Mouse (Mus musculus) mature B cell (primary cell): ENCODE measurements around the gene Sort1.

Experiments used
- in situ Hi-C: fragments of 300-500 bp; cut with MboI; formaldehyde crosslinking; loops from 2 replicates; pipeline ENCODE4 v1.14.3; 2019

Sort1 gene

GRCm38 (mm10) chr3:108295379-108296219 is 11.7 kb downstream of the Sort1 start:
- in situ Hi-C loops: no loop called here

GRCm38 (mm10) chr3:108296220-108297049 is 12.6 kb downstream of the Sort1 start:
- in situ Hi-C loops: no loop called here

DNA sequence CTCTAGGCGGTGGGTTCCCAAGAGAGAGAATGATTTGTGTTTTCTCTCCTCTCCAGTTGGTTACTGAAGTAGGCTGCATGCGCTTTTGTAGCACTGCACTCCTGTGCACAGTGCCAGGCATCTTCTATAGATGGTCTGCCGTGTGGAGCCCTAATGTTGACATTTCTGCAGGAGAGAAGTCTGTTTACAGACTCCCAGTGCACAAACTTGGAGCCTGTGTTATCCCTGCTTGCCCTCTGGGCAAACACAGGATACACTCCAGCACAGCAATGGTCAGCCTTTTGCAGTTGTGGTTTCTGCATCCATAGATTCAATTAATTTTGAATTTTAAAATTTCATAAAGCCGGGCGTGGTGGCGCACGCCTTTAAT is 13.2 kb downstream of the Sort1 start:
- in situ Hi-C loops: no loop called here

- in situ Hi-C loops: no loop called here
Measured at GRCm38 (mm10) chr3:108297603-108298553, 14.0 kb downstream of the Sort1 start.

DNA sequence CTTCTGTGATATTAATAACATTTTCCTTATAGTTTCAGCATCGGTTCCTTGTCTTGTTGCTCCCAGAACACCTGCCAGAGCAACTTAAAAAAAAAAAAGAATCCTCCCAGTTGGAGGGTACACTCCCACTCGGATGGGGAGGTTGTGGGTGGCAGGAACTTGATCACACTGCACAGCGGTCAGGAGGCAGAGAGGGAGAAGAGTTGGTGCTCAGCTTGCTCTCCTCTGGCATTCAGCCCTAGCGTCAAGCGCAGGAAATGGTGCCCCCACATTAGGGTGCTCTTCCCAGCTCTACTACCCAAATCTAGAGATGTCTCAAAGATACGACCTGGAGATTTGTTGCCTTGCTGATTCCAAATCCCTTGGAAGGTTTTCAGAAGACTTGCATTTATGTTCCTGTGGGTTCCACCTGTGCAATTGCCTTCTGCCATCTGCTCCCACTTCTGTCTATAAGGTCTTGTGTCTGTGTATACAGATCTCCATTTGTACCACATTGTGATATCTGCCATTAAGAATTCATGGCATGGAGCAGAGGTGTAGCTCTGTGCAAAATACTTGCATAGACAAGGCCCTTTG is 16.7 kb downstream of the Sort1 start:
- in situ Hi-C loops: no loop called here

DNA sequence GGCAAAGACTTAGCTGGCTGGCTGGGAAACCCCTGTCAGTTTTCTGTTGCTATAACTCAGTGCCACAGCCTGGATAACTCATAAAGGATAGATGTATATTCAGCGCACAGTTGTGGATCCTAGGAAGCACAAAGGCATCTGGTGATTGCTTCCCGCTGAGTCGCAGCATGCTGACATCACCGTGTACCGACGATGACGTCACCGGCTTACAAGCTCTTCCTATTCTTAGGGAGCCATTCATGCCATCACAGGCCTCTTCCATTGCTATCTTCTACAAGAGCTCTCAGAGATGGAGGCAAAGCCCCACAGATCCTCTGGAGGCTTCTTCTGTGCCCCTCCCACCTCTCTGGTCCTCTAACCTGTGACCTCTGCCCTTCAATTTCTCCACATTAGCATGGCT is 19.8 kb downstream of the Sort1 start:
- in situ Hi-C loops: no loop called here

DNA sequence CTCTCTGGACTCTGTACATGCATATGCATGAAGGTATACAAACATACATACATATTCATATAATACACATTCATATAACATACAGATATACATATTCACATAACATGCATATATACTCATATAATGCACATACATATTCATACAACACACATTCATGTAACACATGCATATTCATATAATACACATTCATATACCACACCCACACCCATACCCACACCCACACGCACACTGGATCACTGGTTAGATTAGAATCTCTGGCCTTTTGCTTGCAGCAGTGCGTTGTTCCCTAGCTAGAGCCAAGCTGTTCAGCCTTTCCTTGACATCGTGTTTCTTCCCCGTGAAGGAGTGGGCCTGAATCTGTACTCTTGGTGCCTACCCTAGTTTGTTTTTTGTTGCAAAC is 20.9 kb downstream of the Sort1 start:
- in situ Hi-C loops: no loop called here

DNA sequence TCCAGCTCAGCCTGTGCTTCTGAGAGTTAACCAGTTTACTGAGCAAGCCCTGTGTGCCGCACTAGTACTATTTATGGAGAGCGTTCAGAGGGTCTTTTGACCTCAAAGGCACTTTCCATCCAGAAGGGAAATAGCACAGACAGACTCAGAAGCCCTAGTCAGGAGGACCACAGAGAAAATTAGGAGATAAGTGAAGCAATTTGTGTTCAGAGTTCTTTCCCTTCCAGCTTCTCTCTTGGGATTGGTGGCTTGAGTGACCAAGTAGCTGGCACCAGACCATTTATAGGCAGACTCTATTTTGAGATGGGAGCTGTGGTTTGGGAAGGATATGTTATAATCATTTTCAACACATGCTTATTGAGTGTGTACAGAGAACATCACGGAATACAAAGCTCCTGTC is 22.5 kb downstream of the Sort1 start:
- in situ Hi-C loops: no loop called here

- in situ Hi-C loops: no loop called here
Measured at GRCm38 (mm10) chr3:108307485-108307884, 23.6 kb downstream of the Sort1 start.

- in situ Hi-C loops: no loop called here
Measured at GRCm38 (mm10) chr3:108310921-108311341, 27.0 kb downstream of the Sort1 start.

DNA sequence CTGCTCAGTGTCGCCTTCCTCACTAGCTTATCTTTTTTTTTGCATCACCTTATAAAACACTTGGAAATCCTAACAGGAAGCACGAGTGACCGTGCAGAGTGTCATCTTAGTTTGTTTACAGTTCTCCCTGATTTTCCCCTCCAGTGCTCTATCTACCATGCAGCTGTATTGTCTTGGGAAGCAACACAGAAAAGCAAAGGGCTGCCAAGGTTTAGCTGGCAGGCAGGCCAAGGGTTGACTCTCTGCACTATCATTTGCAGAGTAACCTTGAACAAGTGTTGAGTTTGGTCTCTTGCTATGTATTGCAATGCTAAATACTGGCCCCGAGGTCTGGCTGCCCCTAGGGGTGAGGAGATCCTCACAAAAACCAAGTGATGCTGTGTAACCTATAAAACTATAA is 27.8 kb downstream of the Sort1 start:
- in situ Hi-C loops: no loop called here

- in situ Hi-C loops: no loop called here
Measured at GRCm38 (mm10) chr3:108312414-108312813, 28.5 kb downstream of the Sort1 start.

DNA sequence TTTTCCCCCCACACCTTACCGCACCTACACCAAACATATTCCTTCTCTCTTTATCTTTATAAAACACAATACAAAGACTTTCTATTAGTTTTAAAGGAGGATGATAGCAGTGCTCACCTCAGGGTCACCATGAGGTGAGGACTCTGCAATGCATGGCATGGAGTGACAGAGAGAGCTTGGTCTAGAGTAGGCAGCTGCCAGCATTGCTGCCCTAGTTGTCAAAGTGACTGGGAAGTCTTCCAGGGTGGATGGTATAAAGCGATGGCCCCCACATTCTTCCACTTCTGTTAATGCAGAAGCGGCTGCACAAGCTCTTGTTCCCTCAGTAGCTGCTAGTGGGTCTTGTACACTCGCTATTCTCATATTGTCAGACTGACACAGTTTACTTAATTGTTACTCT is 29.3 kb downstream of the Sort1 start:
- in situ Hi-C loops: no loop called here

DNA sequence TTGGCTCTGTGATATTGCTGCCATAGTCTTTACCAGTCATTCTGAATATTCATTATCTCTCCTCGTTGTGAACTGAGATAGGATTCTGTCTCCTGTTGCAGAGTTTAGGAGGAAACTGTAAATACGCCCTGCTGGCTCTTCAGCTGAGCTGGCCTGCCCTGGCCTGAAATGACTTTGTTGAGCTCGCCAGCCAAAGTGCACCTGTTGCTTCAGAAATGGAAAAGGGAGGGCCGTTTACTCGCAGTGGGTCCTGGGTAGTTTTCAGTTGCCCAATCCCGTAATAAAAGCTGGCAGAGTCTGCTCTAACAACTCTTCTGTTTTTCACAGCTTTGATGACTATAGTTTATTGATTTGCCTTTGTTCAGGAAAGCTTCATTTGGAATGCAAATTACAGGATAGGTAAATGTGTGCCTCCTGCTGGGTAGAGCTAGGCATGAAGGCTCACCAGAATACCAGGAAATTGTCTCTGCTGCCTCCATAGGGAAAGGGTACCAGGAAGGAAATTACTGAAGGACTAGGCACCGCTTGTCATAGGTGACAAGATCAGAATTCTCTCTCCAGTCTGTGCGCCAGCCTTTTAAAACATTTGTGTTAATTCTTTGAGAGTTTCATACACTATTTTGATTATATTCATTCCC is 30.3 kb downstream of the Sort1 start:
- in situ Hi-C loops: no loop called here

DNA sequence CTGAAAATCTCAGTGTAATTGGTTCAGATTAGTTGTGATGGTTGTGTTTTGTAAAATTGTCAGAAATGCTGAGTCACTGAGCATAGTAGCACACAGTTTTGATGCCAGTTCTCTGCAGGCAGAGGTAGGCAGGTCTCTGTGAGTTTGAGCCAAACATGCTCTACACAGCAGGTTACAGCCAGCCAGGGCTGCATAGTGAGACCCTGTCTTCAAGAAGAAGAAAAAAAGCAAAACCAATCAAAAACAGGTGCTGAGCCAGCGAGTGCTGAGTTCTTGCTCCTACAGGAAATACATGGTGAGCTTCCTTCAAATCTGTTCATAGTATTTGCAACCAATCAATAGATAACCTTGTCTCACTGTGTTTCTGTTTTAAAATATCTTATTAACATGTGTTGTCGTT is 34.6 kb downstream of the Sort1 start:
- in situ Hi-C loops: no loop called here

- in situ Hi-C loops: no loop called here
Measured at GRCm38 (mm10) chr3:108321671-108322070, 37.8 kb downstream of the Sort1 start.

DNA sequence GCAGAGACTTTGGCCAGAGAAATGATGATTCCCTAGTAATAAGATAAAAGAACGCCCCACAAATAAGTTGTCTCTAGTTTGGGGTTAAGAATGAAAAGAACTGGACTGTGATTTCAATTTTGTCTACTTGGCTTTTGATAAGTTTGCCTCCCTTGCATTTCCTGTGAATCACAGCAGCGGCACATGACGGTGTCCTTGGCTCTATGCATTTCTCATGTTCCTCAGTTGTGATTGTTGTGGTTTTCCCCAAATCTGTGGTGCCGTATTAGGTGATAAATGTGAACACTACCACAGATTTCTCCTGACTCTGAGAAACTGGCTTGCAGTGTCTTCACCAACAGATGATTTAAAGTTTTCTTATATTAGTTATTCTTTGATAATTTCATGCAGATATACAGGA is 38.3 kb downstream of the Sort1 start:
- in situ Hi-C loops: no loop called here

DNA sequence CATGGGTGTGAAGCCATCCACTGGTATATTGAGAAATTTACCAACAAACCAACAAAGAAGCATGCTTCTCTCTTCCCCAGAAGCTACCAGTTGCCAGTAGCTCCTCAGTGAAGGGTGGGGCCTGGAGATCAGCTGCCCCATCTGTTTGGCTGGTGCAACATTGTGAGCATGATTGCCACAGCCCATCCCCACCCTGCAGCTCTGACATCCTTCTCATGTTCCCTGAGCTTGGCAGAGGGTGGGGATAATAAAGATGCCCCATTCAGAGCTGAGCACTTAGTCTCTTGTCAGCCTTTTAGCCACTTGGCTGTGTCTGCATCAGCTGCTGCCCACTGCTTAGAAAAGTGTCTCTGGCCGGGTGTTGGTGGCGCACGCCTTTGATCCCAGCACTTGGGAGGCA is 39.1 kb downstream of the Sort1 start:
- in situ Hi-C loops: no loop called here

- in situ Hi-C loops: no loop called here
Measured at GRCm38 (mm10) chr3:108324837-108325236, 41.0 kb downstream of the Sort1 start.

DNA sequence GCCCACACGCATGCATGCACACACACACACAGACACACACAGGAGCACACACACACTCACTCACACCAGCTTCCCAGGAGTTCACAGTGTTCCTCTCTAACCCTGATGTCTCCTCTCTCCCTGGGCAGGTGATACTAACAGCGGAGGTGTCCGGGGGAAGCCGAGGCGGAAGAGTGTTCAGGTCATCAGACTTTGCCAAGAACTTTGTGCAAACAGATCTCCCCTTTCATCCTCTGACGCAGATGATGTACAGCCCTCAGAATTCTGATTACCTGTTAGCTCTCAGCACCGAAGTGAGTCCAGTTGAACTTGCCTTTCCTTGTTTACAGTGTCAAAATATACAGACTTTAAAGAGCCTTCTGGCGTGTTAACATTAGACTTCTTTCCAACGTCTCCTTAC is 41.6 kb downstream of the Sort1 start:
- in situ Hi-C loops: no loop called here

GRCm38 (mm10) chr3:108327275-108327674 is 43.4 kb downstream of the Sort1 start:
- in situ Hi-C loops: no loop called here
